Mouse (Mus musculus): ENCODE measurements around the gene Syt3. TPM values are rescaled to one million over a fixed set of nuclear protein-coding genes. Genes with fewer than 3 reads are reported as not detected.

The Syt3 gene
- polyA plus RNA-seq, 1 experiment from 2014 or later = not detected

DNA sequence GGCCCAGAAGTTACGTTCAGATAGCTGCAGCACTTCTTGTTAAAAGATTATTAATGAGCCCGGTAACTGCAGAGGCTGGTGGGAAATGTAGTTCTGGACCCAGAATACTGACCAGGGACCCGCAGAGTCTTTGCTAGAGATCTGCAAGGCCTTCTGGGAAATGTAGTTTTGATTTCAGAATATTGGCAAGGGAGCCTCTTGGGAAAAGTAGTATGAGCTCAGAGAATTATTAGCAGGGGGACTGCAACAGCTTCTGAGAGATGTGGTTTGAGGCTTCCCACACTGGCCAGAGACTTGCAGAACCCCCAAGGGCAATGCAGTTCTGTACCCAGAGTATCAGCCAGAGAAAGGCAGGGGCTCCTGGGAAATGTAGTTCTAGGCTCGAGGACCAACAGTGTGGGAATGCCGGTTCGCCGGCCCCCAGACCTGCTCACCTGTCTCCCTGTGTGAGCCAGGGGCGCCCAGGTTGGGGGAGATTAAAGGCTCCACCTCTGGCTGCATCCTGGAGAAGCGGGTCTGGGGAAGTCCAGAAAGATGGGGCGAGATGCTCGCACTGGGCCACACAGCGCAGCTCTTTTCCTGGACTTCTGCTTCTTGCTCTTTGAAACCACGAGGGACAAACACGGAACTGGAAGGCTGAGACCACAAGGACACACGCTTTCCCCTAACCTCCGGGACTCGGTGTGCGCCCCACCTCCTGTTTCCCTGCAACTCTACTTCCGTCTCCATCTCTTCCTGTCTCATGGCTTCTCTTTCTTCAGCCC lies 9.8 kb upstream of the Syt3 start:
- H3K27ac ChIP-seq = peak overlapping the region; percentile 58
- H3K79me2 ChIP-seq (ENCODE audit: inconsistent target) = no peaks in the 10 kb centered on the region
- WGBS (ENCODE audit: missing documents) = 2% methylated on average over 18 of the region's 19 CpGs
- no peaks in the 10 kb centered on the region for H3K36me3 ChIP-seq (ENCODE audit: inconsistent target)
- H3K4me3 ChIP-seq (ENCODE audit: inconsistent target) = peak overlapping the region; percentile 44

DNA sequence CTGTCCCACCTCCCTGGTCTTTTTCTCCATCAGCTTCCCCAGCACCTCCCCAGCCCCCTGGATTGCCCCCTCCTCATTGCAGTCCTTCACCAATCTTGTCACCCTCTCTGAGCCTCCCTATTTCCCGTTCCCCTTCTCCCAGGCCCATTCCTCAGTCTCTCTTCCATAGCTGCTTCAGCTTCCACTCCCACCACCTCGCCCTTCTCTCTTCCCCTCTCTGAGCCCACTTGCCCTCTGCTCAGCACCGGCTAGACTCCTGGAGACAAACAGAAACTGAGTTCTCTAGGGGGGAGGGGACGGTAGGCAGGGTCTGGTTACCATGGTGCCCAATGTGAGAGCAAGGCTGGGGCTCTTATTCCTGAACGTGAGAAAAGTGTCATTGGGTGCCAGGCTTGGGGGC lies 9.1 kb upstream of the Syt3 start:
- H3K36me3 ChIP-seq (ENCODE audit: inconsistent target) = no peaks in the 10 kb centered on the region
- H3K4me3 ChIP-seq (ENCODE audit: inconsistent target) = peak overlapping the region; percentile 44
- WGBS (ENCODE audit: missing documents) = 19% methylated on average over 5 of the region's 5 CpGs
- H3K79me2 ChIP-seq (ENCODE audit: inconsistent target) = no peaks in the 10 kb centered on the region
- peak overlapping the region; percentile 58; the same call in 1 of the 2 replicates for H3K27ac ChIP-seq

DNA sequence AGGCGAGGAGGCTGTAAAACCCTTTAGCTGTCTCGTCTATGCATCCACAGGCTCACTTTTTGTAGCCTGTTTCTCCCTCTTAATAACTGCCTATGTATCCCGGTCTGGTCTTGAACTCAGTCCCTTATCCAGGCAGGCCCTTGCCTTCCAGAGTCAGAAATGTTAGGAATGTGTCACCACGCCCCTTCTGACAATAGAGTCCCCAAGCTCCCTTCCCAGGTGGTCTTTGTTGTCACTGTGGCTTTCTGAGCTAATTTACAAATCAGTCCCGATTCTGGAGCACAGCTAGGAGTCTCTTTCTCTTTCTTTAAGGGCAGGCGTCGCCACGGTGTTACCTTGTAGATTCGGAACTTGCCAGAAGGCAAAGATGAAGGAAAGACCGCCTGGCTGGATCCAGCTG lies 8.7 kb upstream of the Syt3 start:
- H3K27ac ChIP-seq = no peak overlapping the region
- H3K36me3 ChIP-seq (ENCODE audit: inconsistent target) = no peaks in the 10 kb centered on the region
- no peak overlapping the region for H3K4me3 ChIP-seq (ENCODE audit: inconsistent target)
- WGBS (ENCODE audit: missing documents) = 66% methylated on average over 10 of the region's 10 CpGs
- H3K79me2 ChIP-seq (ENCODE audit: inconsistent target) = no peaks in the 10 kb centered on the region

DNA sequence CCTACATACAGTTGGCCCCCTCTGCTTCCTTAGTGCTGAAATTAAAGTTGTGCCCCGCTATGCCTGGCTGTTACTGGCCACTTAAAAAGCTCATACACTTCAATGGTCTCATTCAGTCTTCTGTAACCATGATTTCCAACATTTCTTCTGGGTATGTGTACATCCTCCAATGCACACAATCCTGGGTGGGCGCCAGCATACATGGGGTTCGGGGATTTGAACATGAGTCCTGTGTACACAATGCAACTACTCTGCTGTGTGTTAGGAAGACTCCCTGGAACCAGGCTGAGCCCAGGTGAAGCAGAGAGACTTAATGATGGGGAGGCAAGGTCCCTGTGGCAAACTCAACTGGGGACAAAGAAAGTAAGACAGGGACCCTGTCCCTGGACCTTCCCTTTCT lies 8.1 kb upstream of the Syt3 start:
- Histone ChIP-seq H3K79me2 (ENCODE audit: inconsistent target) (no peaks in the 10 kb centered on the region), H3K36me3 (ENCODE audit: inconsistent target) (no peaks in the 10 kb centered on the region), H3K4me3 (ENCODE audit: inconsistent target) (no peak overlapping the region), H3K27ac (no peak overlapping the region)
- WGBS (ENCODE audit: missing documents) = 86% methylated on average over 3 of the region's 3 CpGs

DNA sequence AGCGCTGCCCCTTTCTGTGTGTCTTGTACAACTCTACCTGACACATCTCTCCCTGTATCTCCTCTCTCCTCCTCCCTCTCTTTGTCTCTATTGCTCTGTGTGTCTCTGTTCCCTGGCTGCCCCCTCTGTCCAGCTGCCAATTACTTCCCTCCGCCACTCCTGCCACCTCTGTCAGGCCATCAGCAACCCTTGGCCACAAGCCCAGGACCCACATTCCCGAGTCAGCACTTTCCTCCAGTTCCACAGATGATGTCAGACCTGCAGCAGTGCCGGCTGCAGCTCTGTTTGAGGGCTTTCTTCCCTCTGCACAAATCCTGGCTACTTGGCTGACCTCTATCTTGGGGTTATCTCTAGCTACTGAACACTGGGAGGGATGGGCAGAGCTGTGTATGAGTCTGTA lies 5.6 kb upstream of the Syt3 start:
- 36% methylated on average over 4 of the region's 4 CpGs for WGBS (ENCODE audit: missing documents)
- Histone ChIP-seq H3K27ac (no peak overlapping the region), H3K79me2 (ENCODE audit: inconsistent target) (no peaks in the 10 kb centered on the region), H3K36me3 (ENCODE audit: inconsistent target) (no peaks in the 10 kb centered on the region), H3K4me3 (ENCODE audit: inconsistent target) (no peak overlapping the region)

DNA sequence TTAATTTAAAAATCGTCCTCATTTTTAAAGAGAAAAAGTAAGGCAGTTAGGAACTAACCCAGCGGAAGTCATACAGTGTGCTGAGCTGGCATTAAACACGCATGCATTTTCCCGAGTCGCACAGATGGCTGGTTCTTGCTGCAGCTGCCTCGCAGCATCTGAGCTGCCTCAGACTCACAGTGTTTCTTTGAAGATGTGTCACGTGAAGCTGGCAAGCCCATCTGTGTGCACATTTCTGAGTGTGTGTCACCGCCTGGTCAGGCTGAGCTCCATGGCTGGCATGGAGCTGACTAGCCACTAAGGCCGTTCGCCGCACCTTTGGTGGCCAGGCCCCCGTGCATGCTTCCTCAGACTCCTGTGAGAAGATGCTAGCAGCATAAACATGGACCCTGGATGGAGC lies 1.4 kb upstream of the Syt3 start:
- Histone ChIP-seq H3K4me3 (ENCODE audit: inconsistent target) (no peak overlapping the region), H3K36me3 (ENCODE audit: inconsistent target) (no peaks in the 10 kb centered on the region), H3K27ac (no peak overlapping the region), H3K79me2 (ENCODE audit: inconsistent target) (no peaks in the 10 kb centered on the region)
- WGBS (ENCODE audit: missing documents) = 77% methylated on average over 12 of the region's 12 CpGs

DNA sequence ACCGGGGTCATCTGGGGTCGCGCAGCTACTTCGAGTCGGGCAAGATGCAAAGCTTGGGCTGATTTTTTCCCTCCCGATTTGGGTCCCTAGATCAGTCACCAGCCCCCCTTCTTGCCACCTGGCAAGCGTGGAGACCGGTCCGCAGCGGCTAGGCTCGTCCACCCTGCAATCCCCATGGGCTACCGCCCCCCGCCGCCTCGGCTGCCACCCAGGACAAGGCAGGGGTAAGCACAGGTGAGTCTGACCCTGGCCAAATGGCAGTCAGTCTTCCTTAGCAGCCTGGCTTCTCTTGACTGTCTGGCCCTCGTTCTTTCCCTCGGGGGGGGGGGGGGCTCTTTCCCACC lies 786 bp downstream of the Syt3 start:
- H3K4me3 ChIP-seq (ENCODE audit: inconsistent target) = no peak overlapping the region
- no peaks in the 10 kb centered on the region for H3K36me3 ChIP-seq (ENCODE audit: inconsistent target)
- WGBS (ENCODE audit: missing documents) = under 1% methylated on average over 16 of the region's 17 CpGs
- no peak overlapping the region for H3K27ac ChIP-seq
- no peaks in the 10 kb centered on the region for H3K79me2 ChIP-seq (ENCODE audit: inconsistent target)

DNA sequence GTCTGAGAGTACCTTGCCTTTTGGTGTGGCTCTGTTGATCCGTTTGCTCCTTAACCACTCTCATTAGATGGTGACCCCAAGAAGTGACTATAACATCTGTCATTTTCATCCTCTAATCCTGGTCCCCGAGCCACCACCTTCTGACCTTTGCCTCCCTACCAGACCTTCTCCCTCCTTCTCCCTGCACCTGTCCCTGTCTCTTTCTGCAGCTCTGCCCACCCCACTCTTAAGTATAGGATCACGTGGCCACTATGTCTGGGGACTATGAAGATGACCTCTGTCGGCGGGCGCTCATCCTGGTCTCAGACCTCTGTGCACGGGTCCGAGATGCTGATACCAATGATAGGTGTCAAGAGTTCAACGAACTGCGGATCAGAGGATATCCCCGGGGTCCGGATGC lies 1.8 kb downstream of the Syt3 start, which contains the start of gene 1700008O03Rik:
Gene 1700008O03Rik (minus strand): TSS at position 101 of the 400 bp plus-strand sequence.
- H3K36me3 ChIP-seq (ENCODE audit: inconsistent target) = no peaks in the 10 kb centered on the region
- no peak within 1 kb of the TSS for H3K27ac ChIP-seq
- H3K4me3 ChIP-seq (ENCODE audit: inconsistent target) = no peak within 1 kb of the TSS
- 88% methylated on average over 12 of the region's 12 CpGs for WGBS (ENCODE audit: missing documents)
- no peaks in the 10 kb centered on the region for H3K79me2 ChIP-seq (ENCODE audit: inconsistent target)

DNA sequence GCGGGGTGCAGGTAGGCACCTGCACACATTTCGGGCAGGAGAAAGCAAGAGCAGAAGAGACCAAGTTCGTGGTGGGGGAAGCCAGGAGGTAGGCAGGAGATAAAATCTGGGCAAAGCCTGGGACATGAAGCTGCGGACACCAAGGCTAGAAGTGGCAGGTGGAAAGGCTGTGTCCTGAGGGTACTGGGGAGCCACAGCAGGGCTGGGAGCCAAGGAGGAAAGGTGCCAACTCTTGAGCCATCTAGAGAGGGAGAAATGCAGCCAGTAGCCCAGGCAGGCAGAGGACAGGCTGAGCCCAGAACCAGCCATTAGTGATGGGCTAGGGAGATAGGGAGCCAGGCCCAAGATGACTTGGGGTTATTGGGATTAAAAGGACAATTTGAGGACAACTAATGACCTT lies 7.9 kb downstream of the Syt3 start:
- H3K27ac ChIP-seq = no peak overlapping the region
- H3K79me2 ChIP-seq (ENCODE audit: inconsistent target) = no peaks in the 10 kb centered on the region
- H3K4me3 ChIP-seq (ENCODE audit: inconsistent target) = no peak overlapping the region
- 80% methylated on average over 4 of the region's 4 CpGs for WGBS (ENCODE audit: missing documents)
- H3K36me3 ChIP-seq (ENCODE audit: inconsistent target) = no peaks in the 10 kb centered on the region

DNA sequence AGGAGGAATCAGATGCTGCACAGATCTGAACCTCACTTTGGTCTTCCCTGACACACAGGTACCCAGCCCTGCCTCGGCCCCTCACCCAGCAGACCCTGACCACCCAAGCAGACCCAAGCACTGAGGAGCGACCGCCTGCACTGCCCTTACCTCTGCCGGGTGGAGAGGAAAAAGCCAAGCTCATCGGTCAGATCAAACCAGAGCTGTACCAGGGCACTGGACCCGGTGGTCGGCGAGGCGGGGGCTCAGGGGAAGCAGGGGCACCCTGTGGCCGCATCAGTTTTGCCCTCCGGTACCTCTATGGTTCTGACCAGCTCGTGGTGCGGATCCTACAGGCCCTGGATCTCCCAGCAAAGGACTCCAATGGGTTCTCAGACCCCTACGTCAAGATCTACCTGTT lies 8.4 kb downstream of the Syt3 start:
- no peaks in the 10 kb centered on the region for H3K36me3 ChIP-seq (ENCODE audit: inconsistent target)
- H3K79me2 ChIP-seq (ENCODE audit: inconsistent target) = no peaks in the 10 kb centered on the region
- 88% methylated on average over 12 of the region's 14 CpGs for WGBS (ENCODE audit: missing documents)
- H3K27ac ChIP-seq = no peak overlapping the region
- no peak overlapping the region for H3K4me3 ChIP-seq (ENCODE audit: inconsistent target)

DNA sequence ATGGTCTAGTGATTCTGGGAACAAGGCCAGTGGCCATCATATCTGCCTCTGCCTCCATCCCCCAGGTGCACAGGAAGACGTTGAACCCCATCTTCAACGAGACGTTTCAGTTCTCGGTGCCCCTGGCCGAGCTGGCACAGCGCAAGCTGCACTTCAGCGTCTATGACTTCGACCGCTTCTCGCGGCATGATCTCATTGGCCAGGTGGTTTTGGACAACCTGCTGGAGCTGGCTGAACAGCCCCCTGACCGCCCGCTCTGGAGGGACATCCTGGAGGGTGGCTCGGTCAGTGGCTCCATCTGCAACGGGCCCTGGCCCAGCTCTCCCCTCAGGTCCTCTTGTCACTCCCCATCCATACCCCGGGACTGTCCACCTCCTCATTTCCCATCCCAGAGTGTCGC lies 9.4 kb downstream of the Syt3 start:
- no peak overlapping the region for H3K4me3 ChIP-seq (ENCODE audit: inconsistent target)
- no peaks in the 10 kb centered on the region for H3K79me2 ChIP-seq (ENCODE audit: inconsistent target)
- WGBS (ENCODE audit: missing documents) = 96% methylated on average over 17 of the region's 17 CpGs
- H3K27ac ChIP-seq = no peak overlapping the region
- H3K36me3 ChIP-seq (ENCODE audit: inconsistent target) = no peaks in the 10 kb centered on the region

DNA sequence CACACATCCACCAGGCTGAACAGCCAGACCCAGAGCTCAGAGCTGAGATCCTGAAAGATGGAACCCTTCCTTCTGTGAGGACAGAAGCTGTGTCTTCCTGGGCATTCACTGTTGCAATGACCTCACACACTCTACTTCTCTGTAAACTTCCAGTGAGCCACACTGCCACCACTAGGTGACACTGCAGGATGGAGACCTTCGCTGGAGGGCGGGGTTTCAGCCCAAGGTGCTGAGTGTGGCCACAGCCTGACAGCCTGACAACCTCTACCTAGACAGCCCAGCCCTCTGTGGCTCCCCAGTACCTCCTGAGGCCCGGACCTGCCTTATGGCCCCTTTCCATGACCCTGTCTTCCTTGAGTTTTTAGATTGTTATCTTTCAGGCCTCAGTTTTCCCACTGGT lies 14.7 kb downstream of the Syt3 start:
- Histone ChIP-seq H3K4me3 (ENCODE audit: inconsistent target) (no peak overlapping the region), H3K27ac (no peak overlapping the region), H3K79me2 (ENCODE audit: inconsistent target) (no peaks in the 10 kb centered on the region), H3K36me3 (ENCODE audit: inconsistent target) (no peaks in the 10 kb centered on the region)
- 18% methylated on average over 3 of the region's 3 CpGs for WGBS (ENCODE audit: missing documents)

DNA sequence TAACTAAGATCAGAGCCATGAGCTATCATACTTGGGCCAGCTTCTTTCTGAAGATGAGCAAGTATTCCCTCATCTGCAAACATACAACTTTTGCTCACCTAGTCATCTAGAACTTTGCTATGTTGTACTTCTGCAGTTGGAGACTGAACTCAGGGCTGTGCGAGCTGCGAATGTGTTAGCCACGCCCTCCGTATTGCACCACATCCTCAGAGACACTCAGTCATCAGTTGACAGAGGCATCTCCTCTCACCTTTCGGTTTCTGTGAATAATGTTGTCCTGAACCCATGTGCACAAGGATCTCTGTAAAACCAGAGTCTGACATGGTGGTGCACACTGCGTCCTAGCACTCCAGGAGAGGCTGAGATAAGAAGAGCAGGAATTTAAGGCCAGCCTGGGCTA lies 17.8 kb downstream of the Syt3 start:
- Histone ChIP-seq H3K27ac (no peak overlapping the region), H3K4me3 (ENCODE audit: inconsistent target) (no peak overlapping the region), H3K79me2 (ENCODE audit: inconsistent target) (no peaks in the 10 kb centered on the region), H3K36me3 (ENCODE audit: inconsistent target) (no peaks in the 10 kb centered on the region)
- WGBS (ENCODE audit: missing documents) = 18% methylated on average over 6 of the region's 6 CpGs

DNA sequence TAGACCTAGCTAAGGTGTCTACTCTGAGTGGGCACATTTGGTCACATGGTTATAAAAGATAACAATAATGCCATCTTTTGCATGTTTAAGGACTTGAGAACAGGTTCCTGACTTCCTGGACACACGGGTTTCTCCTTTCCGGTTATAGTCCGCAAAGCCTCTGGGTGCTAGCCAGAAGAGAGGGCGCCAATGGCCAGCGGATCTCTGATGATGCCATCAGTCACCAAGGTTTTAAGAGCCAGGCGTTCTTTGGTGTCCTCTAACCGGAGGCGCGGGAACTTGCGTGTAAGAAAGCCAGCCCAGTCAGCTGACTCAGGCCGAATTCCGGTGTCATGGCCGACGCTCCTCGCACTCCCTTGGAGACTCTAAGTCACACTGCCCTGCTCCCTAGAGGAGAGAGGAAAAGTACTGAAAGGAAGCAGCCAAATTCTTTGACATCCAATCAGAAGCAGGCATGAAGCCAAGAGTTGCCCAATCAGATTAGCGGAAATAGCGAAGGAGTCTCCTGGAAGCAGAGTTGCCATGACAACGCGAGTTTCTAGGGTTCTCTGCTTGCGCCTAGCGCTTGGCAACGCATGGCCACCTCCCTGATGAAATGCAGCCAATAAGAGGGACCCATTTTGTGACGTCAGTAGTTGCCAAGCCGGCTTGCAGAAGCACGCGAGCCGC lies 21.6 kb downstream of the Syt3 start:
- Histone ChIP-seq H3K36me3 (ENCODE audit: inconsistent target) (no peaks in the 10 kb centered on the region), H3K27ac (no peak overlapping the region), H3K79me2 (ENCODE audit: inconsistent target) (no peaks in the 10 kb centered on the region), H3K4me3 (ENCODE audit: inconsistent target) (peak overlapping the region; percentile 2; the same call in 1 of the 2 replicates)
- WGBS (ENCODE audit: missing documents) = 3% methylated on average over 27 of the region's 27 CpGs

DNA sequence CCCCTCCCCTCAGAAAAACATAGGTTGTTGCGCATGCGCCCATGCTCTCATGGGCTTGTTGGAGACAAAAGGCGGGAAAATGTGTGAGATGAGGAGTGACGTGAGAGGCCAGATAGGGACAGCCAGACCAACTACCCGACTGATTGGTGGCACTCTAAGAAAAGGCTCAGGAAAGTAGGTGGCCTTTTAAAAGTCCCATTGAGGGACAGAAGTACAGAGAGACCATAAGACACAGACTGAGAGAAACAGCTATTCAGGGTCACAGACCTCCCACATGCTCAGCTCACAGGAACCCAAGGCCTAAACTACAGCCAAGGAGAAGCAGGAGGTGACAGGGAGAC lies 22.1 kb downstream of the Syt3 start:
- Histone ChIP-seq H3K27ac (no peak overlapping the region), H3K4me3 (ENCODE audit: inconsistent target) (no peak overlapping the region), H3K79me2 (ENCODE audit: inconsistent target) (no peaks in the 10 kb centered on the region), H3K36me3 (ENCODE audit: inconsistent target) (no peaks in the 10 kb centered on the region)
- 6% methylated on average over 5 of the region's 5 CpGs for WGBS (ENCODE audit: missing documents)

DNA sequence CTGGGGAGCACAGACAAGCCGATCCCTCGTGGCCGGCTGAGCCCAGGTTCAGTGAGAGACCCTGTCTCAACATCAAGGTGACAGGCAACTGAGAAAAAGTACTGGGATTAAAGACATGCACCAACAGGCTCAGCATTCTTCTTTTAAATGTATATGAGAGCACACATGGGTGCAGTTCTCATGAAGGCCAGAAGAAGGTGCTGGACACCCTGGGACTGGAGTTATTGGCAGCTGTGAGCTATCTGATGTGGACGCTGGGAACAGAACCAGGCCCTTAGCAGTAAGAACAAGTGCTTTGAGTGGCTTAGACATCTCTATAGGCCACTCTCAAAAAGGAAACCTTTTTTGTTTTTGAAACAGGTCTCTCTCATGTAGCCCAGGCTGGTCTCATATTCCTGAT lies 27.2 kb downstream of the Syt3 start:
- no peaks in the 10 kb centered on the region for H3K79me2 ChIP-seq (ENCODE audit: inconsistent target)
- no peak overlapping the region for H3K27ac ChIP-seq
- WGBS (ENCODE audit: missing documents) = 88% methylated on average over 4 of the region's 4 CpGs
- H3K4me3 ChIP-seq (ENCODE audit: inconsistent target) = no peak overlapping the region
- no peaks in the 10 kb centered on the region for H3K36me3 ChIP-seq (ENCODE audit: inconsistent target)

Measured in macrophage (primary cell).